Mouse (Mus musculus) midbrain, postnatal 0 days (tissue): ENCODE data around the gene Prdx4. TPM values are rescaled to one million over a fixed set of nuclear protein-coding genes. Genes with fewer than 3 reads are reported as not detected.

ENCODE experiments used
- ATAC-seq: fragments of 200-750 bp; cut with Nextera tagmentation; 2 replicates; pipeline ENCODE4 v1.8.0; 2017; ENCODE audit warnings: moderate number of reproducible peaks, mild to moderate bottlenecking, moderate TSS enrichment, moderate library complexity; ENCODE audit not compliant: low FRiP score
- DNase-seq: peaks from one replicate; pipeline ENCODE4 v3.0.0-alpha.2; 2015; ENCODE audit warnings: low spot score
- H3K27ac ChIP-seq: fragments of 300-500 bp; sonication (generic); 2 replicates; pipeline ENCODE4 v1.5.1; 2014; ENCODE audit warnings: low read depth, mild to moderate bottlenecking, low read length, mixed read lengths
- H3K27me3 ChIP-seq: fragments of 300-500 bp; sonication (generic); 2 replicates; pipeline ENCODE4 v1.6.1; 2014; ENCODE audit warnings: low read length, control low read depth, mixed read lengths; ENCODE audit not compliant: insufficient read depth
- H3K36me3 ChIP-seq: fragments of 300-500 bp; sonication (generic); 2 replicates; pipeline ENCODE4 v1.6.1; 2014; ENCODE audit warnings: low read length, control low read depth, mixed read lengths; ENCODE audit not compliant: insufficient read depth
- H3K4me1 ChIP-seq: fragments of 300-500 bp; sonication (generic); 2 replicates; pipeline ENCODE4 v1.6.1; 2014; ENCODE audit warnings: mild to moderate bottlenecking, control low read depth, antibody characterized with exemption, low read length, mixed read lengths; ENCODE audit not compliant: insufficient read depth
- H3K4me2 ChIP-seq: fragments of 300-500 bp; sonication (generic); 2 replicates; pipeline ENCODE4 v1.6.1; 2014; ENCODE audit warnings: low read depth, mild to moderate bottlenecking, low read length, mixed read lengths; ENCODE audit not compliant: poor library complexity, severe bottlenecking
- H3K4me3 ChIP-seq: fragments of 300-500 bp; sonication (generic); 2 replicates; pipeline ENCODE4 v1.5.1; 2014; ENCODE audit warnings: low read depth, mild to moderate bottlenecking, low read length, moderate library complexity
- H3K9ac ChIP-seq: fragments of 300-500 bp; sonication (generic); replicated peaks from 2 replicates; pipeline ENCODE4 v1.6.1; 2014; ENCODE audit warnings: mild to moderate bottlenecking, low read length, moderate library complexity, mixed read lengths; ENCODE audit not compliant: poor library complexity, severe bottlenecking
- H3K9me3 ChIP-seq: fragments of 300-500 bp; sonication (generic); 2 replicates; pipeline ENCODE4 v1.6.1; 2016; ENCODE audit warnings: low read length, control low read depth
- CTCF ChIP-seq: IDR thresholded peaks from 2 replicates; pipeline ENCODE4 v1.5.1; 2016; ENCODE audit warnings: antibody characterized with exemption, mild to moderate bottlenecking
- WGBS: fragments of 180-500 bp; shearing (Covaris S2); extraction: QIAGEN DNeasy Blood & Tissue Kit; methylation state at CpG from one replicate; pipeline ENCODE4 v1.1.7; 2014; 5-methylcytosine and 5-hydroxymethylcytosine counted together
- polyA plus RNA-seq: library from polyadenylated mRNA; unstranded; fragments of >200 nt; fragmentation: Nextera tagmentation; extraction: Ambion mirVana; gene quantifications from 2 replicates; pipeline ENCODE4 v1.2.1, GENCODE M21; 2015
- total RNA-seq: library from RNA; depleted of rRNA; stranded (reverse); fragments of >200 nt; gene quantifications from 2 replicates; pipeline ENCODE4 v1.2.3, GENCODE M21; 2014; rRNA removed

The Prdx4 gene
- total and polyA plus RNA-seq, 2 experiments from 2014 or later, result 74.6 to 89.2 TPM

DNA sequence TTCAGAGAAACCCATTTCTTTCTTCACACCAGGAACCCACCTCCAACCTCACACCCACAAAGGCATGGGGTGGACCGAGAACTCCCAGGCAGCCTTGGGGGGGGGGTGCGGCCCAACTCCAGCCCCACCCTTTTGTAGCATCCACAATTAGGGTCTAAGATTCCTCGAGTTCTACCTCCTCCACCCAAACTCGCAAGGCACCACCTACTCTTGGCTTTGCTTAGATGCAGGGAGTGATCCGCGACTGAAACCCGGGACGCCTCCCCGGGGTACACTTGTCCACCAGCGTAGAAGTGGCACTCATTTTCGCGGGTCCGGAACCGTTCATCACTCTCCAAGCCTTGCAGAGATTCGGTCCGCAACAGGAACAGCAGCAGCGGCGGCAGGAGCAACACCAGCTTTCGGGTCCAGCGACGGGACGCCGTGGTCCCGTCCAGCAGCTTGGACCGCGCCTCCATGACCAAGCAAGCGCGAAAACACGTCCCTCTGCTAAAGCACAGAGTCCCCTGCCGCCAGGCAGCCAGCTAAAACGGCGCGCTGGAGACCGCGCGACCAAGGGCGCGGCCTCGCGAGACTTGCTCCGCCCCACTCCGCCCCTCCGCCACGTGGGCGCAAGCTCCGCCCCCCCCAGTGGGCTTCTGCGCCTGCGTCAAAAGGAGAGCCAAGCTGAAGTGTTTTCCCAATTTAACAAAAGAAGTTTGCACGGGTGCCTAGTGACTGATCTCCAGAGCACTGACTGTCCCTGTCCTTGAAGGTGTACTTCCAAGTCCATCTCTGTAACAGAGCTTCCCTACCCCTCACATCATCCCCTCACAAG, 2.4 kb downstream of the Prdx4 start:
- TF ChIP-seq CTCF, result no peak
- H3K36me3 ChIP-seq, result no peaks in the 10 kb centered on the region
- peak overlapping the region; percentile 67 for H3K27ac ChIP-seq
- H3K27me3 ChIP-seq, result no peaks in the 10 kb centered on the region
- ATAC-seq, result peak; percentile 99
- no peaks in the 10 kb centered on the region for H3K4me1 ChIP-seq
- peak; percentile 79 for DNase-seq
- H3K4me2 ChIP-seq, result peak overlapping the region; percentile 47
- no peaks in the 10 kb centered on the region for H3K9me3 ChIP-seq
- 25% methylated on average over 49 of the region's 49 CpGs for WGBS
- H3K4me3 ChIP-seq, result peak overlapping the region; percentile 56
- H3K9ac ChIP-seq, result peak overlapping the region; percentile 61

DNA sequence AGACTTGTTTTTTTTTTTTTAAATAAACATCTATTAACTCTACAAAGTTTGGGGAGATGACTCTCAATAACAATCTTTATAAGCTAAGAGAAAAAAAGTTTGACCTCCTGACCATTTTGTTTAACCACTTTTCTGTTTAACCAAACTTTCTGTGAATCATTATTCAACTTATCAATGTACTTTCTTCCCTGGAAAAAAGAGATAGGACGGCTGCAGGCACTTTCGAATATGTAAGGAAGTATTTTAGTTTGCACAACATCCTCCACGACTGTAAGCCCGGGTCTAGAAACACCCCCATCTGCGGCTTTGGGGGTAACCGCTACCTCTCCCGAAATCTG, 3.0 kb downstream of the Prdx4 start:
- H3K27ac ChIP-seq, result no peak overlapping the region
- no peak for ATAC-seq
- DNase-seq, result no peak

DNA sequence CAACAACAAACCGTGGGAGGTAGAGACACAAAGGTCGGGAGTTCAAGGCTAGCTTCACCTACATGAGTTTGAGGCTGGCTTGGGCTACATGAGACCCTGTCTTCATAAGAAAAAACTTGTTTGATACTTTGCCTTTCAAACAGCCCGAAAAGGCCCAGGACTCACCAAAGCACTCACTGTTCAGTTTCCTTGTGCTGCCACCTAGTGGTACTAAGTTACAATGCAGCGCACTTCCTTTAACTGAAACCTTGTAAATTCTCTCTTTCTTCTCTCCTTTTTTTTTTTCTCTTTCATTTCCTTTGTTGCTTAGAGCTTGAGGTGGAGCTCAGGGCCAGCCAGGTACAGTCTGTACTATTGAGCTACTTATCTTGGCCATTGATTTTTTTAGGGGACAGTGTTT, 22.5 kb downstream of the Prdx4 start:
- TF ChIP-seq CTCF, result peak; percentile 76
- DNase-seq (peak; percentile 57), ATAC-seq (no peak)
- Histone ChIP-seq H3K36me3 (no peaks in the 10 kb centered on the region), H3K27me3 (no peaks in the 10 kb centered on the region), H3K4me2 (no peak overlapping the region), H3K4me1 (no peaks in the 10 kb centered on the region), H3K4me3 (no peak overlapping the region), H3K9me3 (no peaks in the 10 kb centered on the region), H3K9ac (no peak overlapping the region), H3K27ac (no peak overlapping the region)
- 38% methylated on average over 4 of the region's 4 CpGs for WGBS

More for the DNA sequence above, 3.0 kb downstream of the Prdx4 start:
- Histone ChIP-seq H3K4me3 (peak overlapping the region; percentile 56), H3K4me2 (peak overlapping the region; percentile 47), H3K4me1 (no peaks in the 10 kb centered on the region), H3K27me3 (no peaks in the 10 kb centered on the region), H3K36me3 (no peaks in the 10 kb centered on the region), H3K9ac (peak overlapping the region; percentile 61; the same call in 1 of the 2 replicates), H3K9me3 (no peaks in the 10 kb centered on the region)
- WGBS, result 20% methylated on average over 7 of the region's 7 CpGs
- no peak for TF ChIP-seq CTCF

DNA sequence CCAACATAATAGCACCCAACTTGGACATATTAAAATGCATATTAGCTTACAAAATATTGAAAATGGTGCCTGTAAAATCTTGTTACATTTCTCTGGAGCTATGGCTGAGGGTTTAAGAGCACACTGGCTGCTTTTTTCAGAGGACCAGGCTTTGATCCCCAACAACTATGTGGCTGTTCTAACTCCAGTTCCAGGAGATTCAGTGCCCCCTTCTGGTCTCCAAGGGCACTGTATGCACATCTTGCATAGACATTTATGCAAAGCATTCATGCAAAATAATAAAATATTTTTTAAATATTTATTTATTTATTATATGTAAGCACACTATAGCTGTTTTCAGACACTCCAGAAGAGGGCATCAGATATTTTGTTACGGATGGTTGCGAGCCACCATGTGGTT, 34.2 kb downstream of the Prdx4 start:
- Histone ChIP-seq H3K27ac (no peak overlapping the region), H3K9ac (no peak overlapping the region), H3K36me3 (no peaks in the 10 kb centered on the region), H3K4me1 (no peaks in the 10 kb centered on the region), H3K9me3 (no peaks in the 10 kb centered on the region), H3K27me3 (no peaks in the 10 kb centered on the region), H3K4me3 (no peak overlapping the region), H3K4me2 (no peak overlapping the region)
- no peak for DNase-seq
- TF ChIP-seq CTCF, result no peak
- ATAC-seq, result no peak
- 96% methylated on average over 2 of the region's 2 CpGs for WGBS

DNA sequence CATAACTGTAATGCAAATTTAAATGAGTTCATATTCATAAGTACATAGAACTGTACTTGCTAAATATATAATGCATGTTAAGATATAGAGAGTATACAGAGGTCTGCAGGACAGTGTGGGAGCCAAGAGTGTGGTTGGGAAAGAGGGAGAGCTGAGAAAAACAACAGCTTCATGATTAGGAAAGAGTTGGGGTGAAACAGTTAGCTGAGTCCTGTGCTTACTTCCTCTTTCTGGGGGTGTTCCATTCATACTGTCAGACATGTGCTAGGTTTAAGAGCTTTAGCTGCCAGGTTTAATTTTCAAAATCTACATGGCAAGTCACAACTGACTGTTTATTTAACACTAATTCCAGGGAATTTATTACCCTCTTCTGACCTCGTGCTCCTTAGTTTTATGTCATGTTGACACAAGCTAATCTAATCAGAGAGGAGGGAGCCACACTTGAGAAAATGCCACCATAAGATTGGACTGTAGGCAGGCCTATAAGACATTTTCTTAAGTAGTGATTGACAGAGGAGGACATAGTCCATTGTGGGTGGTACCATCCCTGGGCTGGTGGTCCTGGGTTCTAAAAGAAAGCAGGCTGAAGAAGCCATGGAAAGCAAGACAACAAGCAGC, 60.0 kb downstream of the Prdx4 start:
- Histone ChIP-seq H3K4me2 (no peak overlapping the region), H3K4me1 (no peaks in the 10 kb centered on the region), H3K9ac (no peak overlapping the region), H3K27me3 (no peaks in the 10 kb centered on the region), H3K27ac (no peak overlapping the region), H3K9me3 (no peaks in the 10 kb centered on the region), H3K36me3 (no peaks in the 10 kb centered on the region), H3K4me3 (no peak overlapping the region)
- no peak for ATAC-seq
- no peak for DNase-seq
- WGBS, result 78% methylated on average over 1 of the region's 1 CpGs
- no peak for TF ChIP-seq CTCF

DNA sequence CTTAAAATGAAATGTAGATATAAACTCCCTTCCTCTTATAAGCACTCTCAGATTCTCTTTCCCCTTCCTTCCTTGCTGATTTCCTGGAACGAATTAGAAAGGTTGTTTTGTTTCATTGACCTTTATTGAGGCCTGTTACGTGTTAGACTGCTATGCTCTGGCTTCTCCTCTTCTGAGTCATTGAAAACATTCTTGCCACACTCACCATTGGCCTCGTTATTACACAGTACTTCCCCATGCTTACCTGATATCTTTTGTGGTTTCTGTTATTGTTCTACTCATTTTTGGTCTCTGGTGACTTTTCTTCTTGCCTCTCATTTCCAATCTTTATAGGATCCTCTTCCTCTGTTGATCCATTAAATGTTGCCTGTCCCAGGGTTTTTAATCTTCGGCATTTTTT, 62.1 kb downstream of the Prdx4 start:
- Histone ChIP-seq H3K4me2 (no peak overlapping the region), H3K4me3 (no peak overlapping the region), H3K4me1 (no peaks in the 10 kb centered on the region), H3K36me3 (no peaks in the 10 kb centered on the region), H3K27ac (no peak overlapping the region), H3K27me3 (no peaks in the 10 kb centered on the region), H3K9me3 (no peaks in the 10 kb centered on the region), H3K9ac (no peak overlapping the region)
- no peak for DNase-seq
- no peak for ATAC-seq
- 76% methylated on average over 4 of the region's 4 CpGs for WGBS
- no peak for TF ChIP-seq CTCF

Other genes with a start within 250 kb of the Prdx4 start
- gene Magea2, start 247.1 kb downstream of the Prdx4 start, total RNA-seq, result not detected in 2 replicates
- gene Magea2, start 247.1 kb downstream of the Prdx4 start, polyA plus RNA-seq, result not detected in 2 replicates
- gene Cldn34b2, start 212.3 kb downstream of the Prdx4 start, total RNA-seq, result not detected in 2 replicates
- gene Cldn34b2, start 212.3 kb downstream of the Prdx4 start, polyA plus RNA-seq, result not detected in 2 replicates
- gene Sat1, start 124.3 kb downstream of the Prdx4 start, total RNA-seq, result 29.9 and 44.8 TPM in 2 replicates
- gene Sat1, start 124.3 kb downstream of the Prdx4 start, polyA plus RNA-seq, result 88.4 and 93.5 TPM in 2 replicates
- 30.8 and 34.4 TPM in 2 replicates for gene Acot9, start 78.3 kb downstream of the Prdx4 start, total RNA-seq
- gene Acot9, start 78.3 kb downstream of the Prdx4 start, polyA plus RNA-seq, result 51.7 and 54.0 TPM in 2 replicates